Mouse (Mus musculus): ENCODE data around the gene Gm13305. TPM values are rescaled to one million over a fixed set of nuclear protein-coding genes. Genes with fewer than 3 reads are reported as not detected.
"Not testable (repeated sequence)": the region's sequence is repeated elsewhere in the genome, so short reads cannot be mapped to it uniquely, and the experiment has no call there.

The Gm13305 gene
- 1 to 10 TPM in 1 of 2 experiments, under 1 TPM in 1; 0.82 to 1.6 TPM for total RNA-seq (2021)
- long read RNA-seq, experiment 1, result 0 reads
- long read RNA-seq, experiment 2, result 0 reads

- not testable (repeated sequence) for DNase-seq (ENCODE audit: low spot score in 2 of 2); H3K4me3 ChIP-seq; H3K27ac ChIP-seq
These were observed at the start of gene Gm13305 for GRCm38 (mm10) chr4:42168503-42168902. Gene Gm13305, minus strand, starts transcription at chr4:42168603.

- H3K27ac ChIP-seq; H3K4me3 ChIP-seq; DNase-seq (ENCODE audit: low spot score in 2 of 2): not testable (repeated sequence)
These were observed 16.6 kb upstream of the Gm13305 start for GRCm38 (mm10) chr4:42184980-42185372.

GRCm38 (mm10) chr4:42184324-42184979 is 16.0 kb upstream of the Gm13305 start:
- DNase-seq (ENCODE audit: low spot score in 2 of 2); H3K27ac ChIP-seq; H3K4me3 ChIP-seq: not testable (repeated sequence)

- DNase-seq (ENCODE audit: low spot score in 2 of 2); H3K27ac ChIP-seq; H3K4me3 ChIP-seq: not testable (repeated sequence)
These were observed 15.1 kb upstream of the Gm13305 start for GRCm38 (mm10) chr4:42183234-42184197.

GRCm38 (mm10) chr4:42178243-42178642 is 9.8 kb upstream of the Gm13305 start:
- DNase-seq (ENCODE audit: low spot score in 2 of 2); H3K27ac ChIP-seq; H3K4me3 ChIP-seq: not testable (repeated sequence)

- H3K27ac ChIP-seq; DNase-seq (ENCODE audit: low spot score in 2 of 2); H3K4me3 ChIP-seq: not testable (repeated sequence)
These were observed 15.3 kb downstream of the Gm13305 start, which contains the start of gene Gm13306 for GRCm38 (mm10) chr4:42153136-42153535. Gene Gm13306, plus strand, starts transcription at chr4:42153436.

GRCm38 (mm10) chr4:42114517-42114916 is 53.9 kb downstream of the Gm13305 start, which contains the start of gene Gm13304:
Gene Gm13304, plus strand, starts transcription at chr4:42114817.
- not testable (repeated sequence) for H3K4me3 ChIP-seq; H3K27ac ChIP-seq; DNase-seq (ENCODE audit: low spot score in 2 of 2)

Other genes starting within 250 kb of the Gm13305 start
- 10 to 100 TPM; 19.2 to 19.4 TPM for gene Gm20878, start 227.0 kb downstream of the Gm13305 start, total RNA-seq (2021)
- gene Fam205a4, start 202.5 kb downstream of the Gm13305 start, total RNA-seq (2021), result 1 to 10 TPM; 1.5 to 1.9 TPM
- 1 to 10 TPM; 2.2 to 2.7 TPM for gene Gm21093, start 133.9 kb downstream of the Gm13305 start, total RNA-seq (2021)
- not detected for gene Gm3893, start 77.4 kb downstream of the Gm13305 start, total RNA-seq (2021)
- 10 to 100 TPM in 1 of 2 experiments, 1 to 10 TPM in 1; 1.6 to 16.4 TPM for gene Gm13304, start 53.8 kb downstream of the Gm13305 start, total RNA-seq (2021)
- gene Gm13306, start 15.2 kb downstream of the Gm13305 start, total RNA-seq (2021), result 10 to 100 TPM; 10.1 to 13.1 TPM
- gene Gm10600, start 72.0 kb upstream of the Gm13305 start, total RNA-seq (2021), result 10 to 100 TPM in 1 of 2 experiments, 1 to 10 TPM in 1; 9.8 to 10.2 TPM
- gene Ccl21b, start 87.2 kb upstream of the Gm13305 start, total RNA-seq (2021), result not detected
- not detected for gene Gm21953, start 125.7 kb upstream of the Gm13305 start, total RNA-seq (2021)
- gene Fam205a3, start 149.7 kb upstream of the Gm13305 start, total RNA-seq (2021), result not detected

Measured in layer of hippocampus, adult 2 months (tissue).